9 mouse cellular contexts compared by ENCODE assay signal in the genomic region with DNA sequence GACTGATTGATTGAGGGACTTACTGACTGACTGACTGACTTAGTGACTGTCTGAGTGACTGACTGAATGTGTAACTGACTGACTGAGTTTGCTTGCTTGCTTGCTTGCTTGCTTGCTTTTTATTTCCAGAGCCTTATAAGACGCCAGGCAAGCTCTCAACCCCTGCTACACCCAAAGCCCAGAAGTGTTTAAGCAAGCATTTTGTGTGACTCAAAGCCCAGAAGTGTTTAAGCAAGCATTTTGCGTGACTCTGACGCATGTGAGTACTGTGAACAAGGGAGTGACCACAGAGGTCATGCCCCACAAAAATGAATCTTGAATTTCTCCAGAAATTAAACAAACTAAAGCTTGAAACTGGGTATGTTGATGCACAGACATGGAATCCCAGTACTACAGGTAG. TPM values are rescaled to one million over a fixed set of nuclear protein-coding genes. Genes with fewer than 3 reads are reported as not detected.
DNase-seq lines count a peak whose midpoint lies in the region; ATAC-seq and TF ChIP-seq lines count a peak whose summit lies in the region.
"Had no signal": no experiment of that assay in that cellular context is flagged by ENCODE, and none has a peak within 500 bp of the region (broad histone marks: within the 10 kb centered on the region; RNA-seq: fewer than 3 reads in every experiment).

No protein-coding gene starts in this region.

- H3K9ac ChIP-seq in heart, postnatal 0 days (replicated peaks; ENCODE audit: low read depth, low read length) = no peak overlapping the region
- H3K9ac ChIP-seq in forebrain, embryonic 13.5 days = no peak overlapping the region
- no peak overlapping the region for H3K9ac ChIP-seq in liver, embryonic 13.5 days
- no peak overlapping the region for H3K9ac ChIP-seq in neural tube, embryonic 14.5 days (replicated peaks; ENCODE audit: low read depth, low read length)

- WGBS in heart, postnatal 0 days = 41% methylated on average over 3 of the region's 3 CpGs
- WGBS in forebrain, embryonic 13.5 days = 66% methylated on average over 3 of the region's 3 CpGs
- WGBS in liver, embryonic 13.5 days (ENCODE audit: insufficient replicate concordance) = 54% methylated on average over 3 of the region's 3 CpGs
- WGBS in neural tube, embryonic 14.5 days = 64% methylated on average over 3 of the region's 3 CpGs

- TF ChIP-seq EP300 in heart, postnatal 0 days (IDR thresholded peaks at IDR 0.05; ENCODE audit: low read depth) = no peak

- H3K9me3 ChIP-seq in heart, postnatal 0 days (replicated peaks; ENCODE audit: control insufficient read depth, low read length) = no peaks in the 10 kb centered on the region
- no peaks in the 10 kb centered on the region for H3K9me3 ChIP-seq in forebrain, embryonic 13.5 days (replicated peaks)
- H3K9me3 ChIP-seq in liver, embryonic 13.5 days (replicated peaks) = no peaks in the 10 kb centered on the region
- H3K9me3 ChIP-seq in neural tube, embryonic 14.5 days (ENCODE audit: control insufficient read depth, low read length) = no peaks in the 10 kb centered on the region

- peak overlapping the region; percentile 85 for H3K4me2 ChIP-seq in heart, postnatal 0 days (ENCODE audit: low read depth, low read length)
- peak overlapping the region; percentile 67 for H3K4me2 ChIP-seq in forebrain, embryonic 13.5 days
- H3K4me2 ChIP-seq in liver, embryonic 13.5 days = peak overlapping the region; percentile 74
- peak overlapping the region; percentile 59; the same call in 1 of the 2 replicates for H3K4me2 ChIP-seq in neural tube, embryonic 14.5 days (ENCODE audit: low read depth, low read length)

- no peak for TF ChIP-seq CTCF in heart, postnatal 0 days (IDR thresholded peaks at IDR 0.05; ENCODE audit: low read depth)

- no peak for ATAC-seq in heart, postnatal 0 days (ENCODE audit: insufficient read depth, low read depth)
- no peak for ATAC-seq in forebrain, embryonic 13.5 days
- ATAC-seq in liver, embryonic 13.5 days (ENCODE audit: low read depth) = 0 out of 2 replicates have a peak, but pooled peaks have one; percentile 1
- no peak for ATAC-seq in neural tube, embryonic 14.5 days (ENCODE audit: low read depth)

- no peak overlapping the region for H3K27ac ChIP-seq in heart, postnatal 0 days (ENCODE audit: low read depth)
- no peak overlapping the region for H3K27ac ChIP-seq in forebrain, embryonic 13.5 days
- no peak overlapping the region for H3K27ac ChIP-seq in liver, embryonic 13.5 days
- H3K27ac ChIP-seq in neural tube, embryonic 14.5 days (ENCODE audit: low read depth, low read length) = no peak overlapping the region

- peaks cover 10% of the 10 kb centered on the region for H3K36me3 ChIP-seq in heart, postnatal 0 days (replicated peaks; ENCODE audit: control insufficient read depth, insufficient read depth, low read length)
- H3K36me3 ChIP-seq in forebrain, embryonic 13.5 days (ENCODE audit: poor library complexity, severe bottlenecking) = peaks cover 8% of the 10 kb centered on the region
- peaks cover 6% of the 10 kb centered on the region; the same call in 1 of the 2 replicates for H3K36me3 ChIP-seq in liver, embryonic 13.5 days
- H3K36me3 ChIP-seq in neural tube, embryonic 14.5 days (ENCODE audit: control insufficient read depth, insufficient read depth, low read length) = no peaks in the 10 kb centered on the region

- no peaks in the 10 kb centered on the region for H3K27me3 ChIP-seq in heart, postnatal 0 days (ENCODE audit: control insufficient read depth, insufficient read depth, low read length)
- H3K27me3 ChIP-seq in forebrain, embryonic 13.5 days = no peaks in the 10 kb centered on the region
- H3K27me3 ChIP-seq in liver, embryonic 13.5 days = no peaks in the 10 kb centered on the region
- no peaks in the 10 kb centered on the region for H3K27me3 ChIP-seq in neural tube, embryonic 14.5 days (ENCODE audit: control insufficient read depth, insufficient read depth, low read length)

- DNase-seq in heart, postnatal 0 days (ENCODE audit: low spot score) = no peak
- no peak for DNase-seq in heart, adult 18-20 months
- DNase-seq in liver, embryonic 13.5 days = no peak
- DNase-seq in spleen, postnatal 14 days (ENCODE audit: low spot score in 2 of 2) = no peak
- no peak for DNase-seq in thymus, postnatal 0 days (ENCODE audit: low spot score)
- no peak for DNase-seq in layer of hippocampus, postnatal 14 days (ENCODE audit: low spot score in 2 of 2)

- H3K4me1 ChIP-seq in heart, postnatal 0 days (ENCODE audit: control insufficient read depth, insufficient read depth) = peaks cover 10% of the 10 kb centered on the region
- H3K4me1 ChIP-seq in forebrain, embryonic 13.5 days = peaks cover 10% of the 10 kb centered on the region
- H3K4me1 ChIP-seq in liver, embryonic 13.5 days (replicated peaks) = peaks cover 29% of the 10 kb centered on the region
- H3K4me1 ChIP-seq in neural tube, embryonic 14.5 days (ENCODE audit: control insufficient read depth, insufficient read depth, low read length) = peaks cover 6% of the 10 kb centered on the region; the same call in 1 of the 2 replicates

- peak overlapping the region; percentile 70; the same call in 1 of the 2 replicates for H3K4me3 ChIP-seq in heart, postnatal 0 days (ENCODE audit: low read depth, low read length)
- 0 out of 2 replicates have a peak overlapping the region, but pooled peaks have one; percentile 46 for H3K4me3 ChIP-seq in forebrain, embryonic 13.5 days
- 0 out of 2 replicates have a peak overlapping the region, but pooled peaks have one; percentile 64 for H3K4me3 ChIP-seq in liver, embryonic 13.5 days (replicated peaks)
- no peak overlapping the region for H3K4me3 ChIP-seq in neural tube, embryonic 14.5 days (ENCODE audit: low read depth, low read length)

RNA-seq across cellular contexts. Expression of gene Tpcn2, which starts 0.5 kb away (rescaled TPM):
- total RNA-seq in heart, postnatal 0 days (2014; rRNA removed; ENCODE audit: low replicate concordance) = 5.5 and 6.1 TPM in 2 replicates
- 2.7 TPM in 2 replicates for polyA plus RNA-seq in heart, postnatal 0 days (2015; fragmentation: Nextera tagmentation; extraction: Ambion mirVana)
- 1 to 10 TPM; 1.7 to 3.4 TPM for total RNA-seq in heart, adult 18-20 months (2021)
- polyA plus RNA-seq in forebrain, embryonic 13.5 days (2015; fragmentation: Nextera tagmentation; extraction: Ambion mirVana) = 3.8 and 4.1 TPM in 2 replicates
- polyA plus RNA-seq in liver, embryonic 13.5 days (2015; fragmentation: Nextera tagmentation; extraction: Ambion mirVana) = 1.9 and 2.3 TPM in 2 replicates
- polyA plus RNA-seq in neural tube, embryonic 14.5 days (2014; fragmentation: Nextera tagmentation; extraction: Ambion mirVana) = 0.95 and 1.6 TPM in 2 replicates
- polyA plus RNA-seq in thymus, postnatal 0 days (2015; fragmentation: Nextera tagmentation; extraction: Ambion mirVana) = 10.5 and 13.4 TPM in 2 replicates
- total RNA-seq in layer of hippocampus, postnatal 14 days (2021) = 1 to 10 TPM; 5.4 to 7.2 TPM

RNA-seq across cellular contexts. Expression of gene Mrgprf, which starts 16.3 kb away (rescaled TPM):
- total RNA-seq in heart, postnatal 0 days (2014; rRNA removed; ENCODE audit: low replicate concordance) = 1.0 and 4.2 TPM in 2 replicates
- 1.4 and 1.8 TPM in 2 replicates for polyA plus RNA-seq in heart, postnatal 0 days (2015; fragmentation: Nextera tagmentation; extraction: Ambion mirVana)
- 1 to 10 TPM; 2.1 to 2.4 TPM for total RNA-seq in heart, adult 18-20 months (2021)
- 0.67 and 1.9 TPM in 2 replicates for polyA plus RNA-seq in forebrain, embryonic 13.5 days (2015; fragmentation: Nextera tagmentation; extraction: Ambion mirVana)
- polyA plus RNA-seq in liver, embryonic 13.5 days (2015; fragmentation: Nextera tagmentation; extraction: Ambion mirVana) = 0.06 and 0.10 TPM in 2 replicates
- 0.09 and 2.5 TPM in 2 replicates for polyA plus RNA-seq in neural tube, embryonic 14.5 days (2014; fragmentation: Nextera tagmentation; extraction: Ambion mirVana)
- 1.1 and 1.2 TPM in 2 replicates for polyA plus RNA-seq in thymus, postnatal 0 days (2015; fragmentation: Nextera tagmentation; extraction: Ambion mirVana)
- 1 to 10 TPM in 1 of 2 experiments, under 1 TPM in 1; 0.88 to 1.1 TPM for total RNA-seq in layer of hippocampus, postnatal 14 days (2021)

RNA-seq across cellular contexts. Expression of gene Mrgprd, which starts 30.3 kb away (rescaled TPM):
- not detected in 2 replicates for total RNA-seq in heart, postnatal 0 days (2014; rRNA removed; ENCODE audit: low replicate concordance)
- polyA plus RNA-seq in heart, postnatal 0 days (2015; fragmentation: Nextera tagmentation; extraction: Ambion mirVana) = not detected in 2 replicates
- not detected for total RNA-seq in heart, adult 18-20 months (2021)
- not detected in 2 replicates for polyA plus RNA-seq in forebrain, embryonic 13.5 days (2015; fragmentation: Nextera tagmentation; extraction: Ambion mirVana)
- not detected in 2 replicates for polyA plus RNA-seq in liver, embryonic 13.5 days (2015; fragmentation: Nextera tagmentation; extraction: Ambion mirVana)
- polyA plus RNA-seq in neural tube, embryonic 14.5 days (2014; fragmentation: Nextera tagmentation; extraction: Ambion mirVana) = 0.10 TPM in 1 of 2 replicates, not detected in the other
- 0.04 and 0.07 TPM in 2 replicates for polyA plus RNA-seq in thymus, postnatal 0 days (2015; fragmentation: Nextera tagmentation; extraction: Ambion mirVana)
- total RNA-seq in layer of hippocampus, postnatal 14 days (2021) = not detected
- total RNA-seq: left cerebral cortex, adult 8-10 months had no signal
